Mouse (Mus musculus) v-Abl transformed pro-B cells (cell line): Measurements from ENCODE around the gene Map4k2.
"Not testable (repeated sequence)": the region's sequence is repeated elsewhere in the genome, so short reads cannot be mapped to it uniquely, and the experiment has no call there.

Experiments
- in situ Hi-C, 2 experiments: fragments of 400-800 bp; cut with MboI; formaldehyde crosslinking; loops; one replicate each; pipeline ENCODE4 v1.15.1; 2025; ENCODE audit not compliant: unreplicated experiment in 2 of 2

The Map4k2 gene

DNA sequence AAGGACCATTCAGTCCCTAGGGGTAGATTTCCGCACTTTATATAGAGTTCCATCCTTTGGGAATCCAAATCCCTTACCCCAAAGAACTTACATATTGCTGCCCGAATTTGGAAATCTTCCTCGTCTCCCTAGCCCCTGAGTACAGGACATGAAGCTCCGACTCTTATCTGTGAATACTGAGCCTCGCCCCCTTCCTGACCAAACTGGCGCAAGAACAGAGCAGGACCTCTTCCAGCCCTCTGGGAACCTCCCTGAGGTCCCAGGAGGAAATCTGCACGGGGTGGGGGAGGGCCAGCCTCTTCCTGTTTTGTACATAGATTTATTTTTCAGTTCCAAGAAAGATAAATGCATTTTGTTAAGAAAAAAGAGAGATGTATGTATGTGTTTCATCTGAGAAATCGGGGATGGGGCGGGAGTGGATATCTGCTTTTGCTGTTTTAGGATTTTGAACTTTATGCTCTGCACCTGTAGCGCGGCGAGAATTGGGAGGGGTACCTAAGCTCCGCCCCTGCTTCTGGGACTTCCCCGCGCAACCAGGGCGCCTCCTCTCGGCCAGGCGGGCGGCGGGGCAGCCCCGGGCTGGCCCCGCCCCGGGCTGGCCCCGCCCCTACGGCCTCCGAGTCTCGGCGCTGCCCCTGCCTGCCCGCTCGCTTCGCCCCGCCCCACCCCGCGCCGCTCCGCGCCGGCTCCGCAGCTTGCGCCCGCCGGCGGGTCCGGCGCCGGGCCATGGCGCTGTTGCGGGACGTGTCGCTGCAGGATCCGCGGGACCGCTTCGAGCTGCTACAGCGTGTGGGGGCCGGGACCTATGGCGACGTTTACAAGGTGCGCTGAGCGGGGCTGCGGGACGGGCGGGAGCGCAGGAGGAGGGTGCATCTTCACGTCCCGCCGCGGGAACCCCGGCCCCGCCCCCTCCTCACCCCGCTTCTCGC lies at the start of gene Map4k2:
TSS of gene Map4k2 (plus strand) at position 612 of the 929 bp plus-strand sequence.
- in situ Hi-C loops, result no loop called here

DNA sequence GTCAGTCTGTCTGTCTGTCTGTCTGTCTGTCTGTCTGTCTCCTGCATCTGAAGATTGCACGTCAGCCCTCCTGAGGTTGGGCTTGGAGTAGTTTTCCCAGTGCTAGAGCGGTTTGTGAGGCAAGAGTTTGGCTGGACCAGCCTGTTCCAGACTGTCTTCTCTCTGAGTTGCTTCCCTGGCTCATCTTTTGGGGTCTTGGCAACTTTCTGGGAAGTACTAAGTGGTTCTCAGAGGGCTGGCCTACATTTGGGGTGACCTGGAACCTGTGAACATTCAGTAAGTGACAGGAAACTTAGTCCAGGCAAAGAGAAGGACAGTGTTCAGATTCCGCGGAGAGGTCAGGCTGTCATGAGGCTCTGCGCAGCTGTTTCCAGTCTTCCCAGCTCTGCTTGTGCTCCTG lies 48.7 kb upstream of the Map4k2 start:
- in situ Hi-C loops, result no loop called here

DNA sequence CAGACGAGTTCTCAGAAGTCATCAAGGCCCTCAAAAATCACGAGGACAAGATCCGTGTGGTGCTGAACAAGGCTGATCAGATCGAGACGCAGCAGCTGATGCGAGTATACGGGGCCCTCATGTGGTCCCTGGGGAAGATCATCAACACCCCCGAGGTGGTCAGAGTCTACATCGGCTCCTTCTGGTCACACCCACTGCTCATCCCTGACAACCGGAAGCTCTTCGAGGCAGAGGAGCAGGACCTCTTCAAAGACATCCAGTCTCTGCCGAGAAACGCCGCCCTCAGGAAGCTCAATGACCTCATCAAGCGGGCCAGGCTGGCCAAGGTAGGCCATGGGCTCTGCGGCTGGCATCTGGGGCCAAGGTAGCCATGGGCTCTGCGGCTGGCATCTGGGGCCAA lies 46.6 kb upstream of the Map4k2 start:
- in situ Hi-C loops, result no loop called here

DNA sequence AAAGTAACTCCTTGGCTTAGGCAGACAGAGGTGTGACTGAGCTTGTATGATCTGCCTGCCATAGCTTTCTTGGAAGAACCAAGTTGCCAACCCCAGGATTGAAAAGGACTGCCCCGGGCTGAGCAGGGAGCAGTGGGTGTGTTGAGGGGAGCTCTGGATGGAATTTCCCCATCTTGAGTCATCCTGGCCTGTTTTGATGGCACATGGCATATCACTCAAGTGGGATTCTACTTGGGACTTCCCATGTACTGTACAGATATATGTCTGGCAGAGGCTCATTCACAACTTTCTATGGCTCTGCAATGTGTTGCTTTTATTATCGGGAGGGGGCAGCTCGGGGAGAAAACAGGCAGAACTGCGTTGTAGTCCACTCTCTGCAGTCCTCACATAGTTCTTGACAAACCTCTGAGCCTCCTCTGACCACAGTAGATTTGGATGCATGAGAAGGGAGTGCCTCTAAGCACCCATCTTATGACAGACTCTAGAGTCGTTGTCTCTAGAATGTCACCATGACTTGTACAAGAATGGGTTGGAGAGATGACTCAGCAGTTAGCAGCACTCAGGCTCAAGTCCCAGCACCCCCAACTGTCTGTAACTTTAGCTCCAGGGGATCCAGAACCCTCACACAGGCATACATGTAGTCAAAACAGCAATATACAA lies 44.3 kb upstream of the Map4k2 start:
- in situ Hi-C loops, result no loop called here

DNA sequence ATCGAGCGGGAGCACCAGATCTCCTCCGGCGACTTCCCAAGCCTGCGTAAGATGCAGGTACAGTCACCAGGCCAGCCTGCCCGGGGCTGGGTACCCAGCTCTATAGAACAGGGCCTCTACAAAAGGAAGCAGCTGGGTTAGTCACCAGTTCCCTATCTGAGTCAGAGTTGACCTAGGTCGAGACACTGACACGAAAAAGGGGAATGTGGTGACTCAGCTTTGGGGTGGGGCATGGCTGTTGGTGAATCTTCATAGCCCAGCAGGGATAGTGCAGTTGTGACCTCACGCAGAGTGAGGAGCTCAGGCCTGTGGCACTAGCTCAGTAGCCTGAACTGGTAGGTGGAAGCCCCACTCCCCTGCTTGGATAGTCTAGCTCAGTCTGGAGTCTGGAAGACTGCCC lies 43.3 kb upstream of the Map4k2 start:
- in situ Hi-C loops, result no loop called here

DNA sequence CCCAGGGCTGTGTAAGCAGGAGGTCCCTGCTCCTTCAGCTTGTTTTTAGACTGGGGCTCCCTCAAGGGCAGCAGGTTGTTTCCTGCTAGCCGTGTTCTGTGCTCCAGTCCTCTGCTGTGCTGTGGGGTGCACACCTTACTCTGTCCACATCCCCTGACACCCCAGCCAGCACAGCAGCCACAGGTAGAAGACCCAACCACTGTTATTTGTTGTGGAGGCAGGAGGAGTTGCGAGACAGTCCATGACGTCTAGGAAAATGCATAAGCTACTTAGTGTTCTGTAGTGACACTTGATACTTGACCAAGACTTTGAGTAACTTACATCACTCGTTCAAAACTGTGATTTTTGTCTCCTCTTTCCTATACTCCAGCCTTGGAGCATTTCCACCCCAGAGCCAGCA lies 41.9 kb upstream of the Map4k2 start:
- in situ Hi-C loops, result no loop called here

DNA sequence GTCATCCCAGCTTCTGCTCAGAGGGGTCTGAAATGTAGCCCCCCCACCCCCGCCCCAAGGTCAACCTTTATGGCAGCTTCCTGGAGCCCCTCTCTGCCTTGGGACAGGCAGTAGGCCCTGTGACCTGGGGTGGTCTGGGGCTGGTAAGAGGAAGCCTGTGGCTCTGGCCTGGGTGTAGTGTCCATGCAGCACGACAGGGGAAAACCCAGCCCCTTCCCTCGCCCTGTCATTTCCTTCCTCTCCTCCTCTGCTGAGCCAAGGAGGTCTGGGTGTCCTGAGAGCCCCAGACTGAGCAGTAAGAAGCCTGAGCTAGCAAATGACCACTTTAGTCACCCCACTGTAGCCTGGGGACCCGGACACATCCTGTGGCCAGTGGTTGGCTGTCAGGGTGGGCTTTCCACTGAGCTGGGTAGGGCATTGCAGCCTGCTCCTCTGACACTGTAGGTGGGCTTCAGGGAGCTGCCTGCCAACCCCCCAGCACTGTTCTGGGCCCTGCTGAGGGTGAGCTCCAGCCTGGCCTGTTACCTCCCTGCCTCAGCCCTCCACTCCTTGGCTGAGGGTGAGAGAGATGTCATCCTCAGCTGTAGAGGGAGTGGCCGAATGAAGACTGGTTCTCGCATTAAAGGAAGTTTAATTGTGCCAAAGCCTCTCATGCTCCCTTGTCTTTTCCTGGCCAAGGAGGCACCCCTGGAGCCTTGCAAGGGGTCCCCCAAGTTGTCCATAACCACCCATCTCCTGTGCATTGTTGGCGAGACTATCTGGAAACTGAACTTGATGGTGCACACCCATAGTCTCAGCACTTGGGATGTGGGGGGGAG lies 41.3 kb upstream of the Map4k2 start:
- in situ Hi-C loops, result no loop called here

DNA sequence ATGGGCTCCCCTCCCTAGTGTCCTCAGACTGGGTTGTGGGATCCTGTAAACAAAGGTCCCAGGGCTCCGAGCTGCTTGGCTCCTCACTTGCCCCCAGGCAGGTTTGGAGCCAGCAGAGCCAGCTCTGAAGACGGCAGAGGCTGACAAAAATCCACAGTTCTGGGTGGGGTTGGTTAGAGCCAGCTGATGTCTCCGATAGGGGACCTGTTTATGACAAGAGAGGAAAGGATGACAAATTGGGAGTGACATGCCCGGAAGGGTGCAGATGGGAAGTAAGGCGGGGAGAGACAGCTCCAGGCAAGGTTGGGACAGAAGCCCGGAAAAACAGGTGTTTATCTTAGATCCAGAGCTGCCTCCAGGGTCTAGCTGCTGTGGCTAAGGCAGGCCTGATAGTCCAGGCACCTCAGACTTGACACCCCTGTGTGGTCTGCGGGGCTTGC lies 40.5 kb upstream of the Map4k2 start:
- in situ Hi-C loops, result no loop called here

DNA sequence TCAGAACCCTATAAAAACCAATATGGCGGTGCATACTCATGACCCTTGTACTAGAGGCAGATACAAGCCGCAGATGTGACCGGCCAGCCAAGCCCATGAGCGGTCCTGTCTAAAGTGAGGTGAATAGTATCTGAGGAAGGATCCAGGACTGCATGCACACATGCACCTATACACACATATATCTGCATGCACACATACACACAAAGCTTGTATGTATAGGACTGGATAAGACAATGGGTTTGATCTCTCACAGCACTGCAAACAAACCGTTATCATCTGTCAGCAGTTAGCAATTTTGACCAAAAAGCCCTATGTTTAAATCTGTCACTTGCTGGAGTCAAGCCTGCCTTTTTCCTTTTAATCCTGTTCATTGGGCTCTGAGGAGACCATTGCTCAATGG lies 38.8 kb upstream of the Map4k2 start:
- in situ Hi-C loops, result no loop called here

DNA sequence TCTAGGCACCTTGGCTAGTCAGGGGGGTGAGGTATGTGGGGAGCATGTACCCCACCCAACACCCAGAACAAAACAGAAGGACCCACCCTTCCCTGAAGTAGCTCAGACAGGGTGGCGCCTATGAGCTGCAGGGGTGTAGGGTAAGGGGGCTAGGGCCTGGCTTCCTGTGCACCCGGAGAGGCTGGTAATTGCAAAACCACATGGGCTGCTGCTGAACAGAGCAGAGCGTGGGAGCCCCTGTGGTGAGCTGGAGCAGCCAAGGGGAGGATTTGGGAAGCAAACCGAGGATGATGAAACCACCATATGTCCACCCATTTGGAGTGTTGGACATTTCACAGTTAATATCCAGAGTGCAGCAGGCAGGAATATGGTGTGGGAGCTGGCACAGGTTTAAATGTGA lies 38.4 kb upstream of the Map4k2 start:
- in situ Hi-C loops, result no loop called here

DNA sequence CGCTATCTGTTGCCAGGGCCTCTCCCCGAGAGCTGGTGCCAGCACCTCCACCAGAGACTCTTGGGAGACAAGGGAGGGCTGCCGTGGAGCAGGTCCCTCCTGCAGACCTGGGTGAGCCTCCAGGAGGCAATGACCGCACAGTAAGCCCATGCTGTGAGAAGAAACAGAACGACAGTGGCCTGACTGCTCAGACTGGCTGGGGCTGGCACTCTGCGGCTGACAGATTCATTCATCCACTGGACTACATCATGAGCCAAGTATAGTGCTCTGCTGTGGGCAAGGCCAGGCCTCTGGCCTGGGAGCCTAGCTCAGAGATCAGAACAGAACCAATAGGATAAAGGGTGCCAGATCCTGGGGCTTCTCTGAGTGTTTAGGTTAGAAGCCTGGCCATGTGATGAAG lies 37.1 kb upstream of the Map4k2 start:
- in situ Hi-C loops, result no loop called here

DNA sequence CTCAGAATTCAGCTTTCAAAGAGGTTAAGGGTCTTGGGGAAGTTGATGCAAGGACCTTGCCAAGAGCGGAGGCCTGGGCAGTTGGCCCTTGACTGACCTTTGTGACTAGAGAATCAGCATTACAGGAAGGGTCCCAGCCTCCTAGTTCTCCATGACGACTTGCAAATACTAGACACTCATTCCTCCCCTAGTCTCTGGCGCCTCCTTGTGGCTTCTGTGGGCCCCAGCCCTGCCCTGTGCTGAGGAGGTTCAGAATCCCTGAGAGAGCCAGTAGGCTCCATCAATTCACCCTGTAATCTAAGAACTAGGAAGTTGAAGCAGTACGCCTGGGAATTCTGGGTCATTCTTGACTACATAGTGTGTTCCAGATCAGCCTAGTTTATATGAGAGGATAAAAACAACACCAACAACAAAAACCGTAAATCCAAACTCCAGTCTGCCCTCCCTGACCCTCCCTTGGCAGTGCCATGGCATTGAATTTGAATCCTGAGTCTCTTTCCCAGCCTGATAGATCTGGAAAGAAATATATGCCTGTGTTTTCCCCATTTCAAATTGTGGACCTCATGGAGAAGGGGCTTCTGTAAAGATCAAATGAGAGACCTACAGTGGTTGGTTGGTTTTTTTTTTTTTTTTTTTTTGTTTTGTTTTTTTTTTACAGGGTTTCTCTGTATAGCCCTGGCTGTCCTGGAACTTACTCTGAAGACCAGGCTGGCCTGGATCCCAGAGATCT lies 36.0 kb upstream of the Map4k2 start:
- in situ Hi-C loops, result loop anchor here (5.0 kb wide), 2 partner anchors 33 to 43 kb away; no protein-coding TSS in a partner anchor

DNA sequence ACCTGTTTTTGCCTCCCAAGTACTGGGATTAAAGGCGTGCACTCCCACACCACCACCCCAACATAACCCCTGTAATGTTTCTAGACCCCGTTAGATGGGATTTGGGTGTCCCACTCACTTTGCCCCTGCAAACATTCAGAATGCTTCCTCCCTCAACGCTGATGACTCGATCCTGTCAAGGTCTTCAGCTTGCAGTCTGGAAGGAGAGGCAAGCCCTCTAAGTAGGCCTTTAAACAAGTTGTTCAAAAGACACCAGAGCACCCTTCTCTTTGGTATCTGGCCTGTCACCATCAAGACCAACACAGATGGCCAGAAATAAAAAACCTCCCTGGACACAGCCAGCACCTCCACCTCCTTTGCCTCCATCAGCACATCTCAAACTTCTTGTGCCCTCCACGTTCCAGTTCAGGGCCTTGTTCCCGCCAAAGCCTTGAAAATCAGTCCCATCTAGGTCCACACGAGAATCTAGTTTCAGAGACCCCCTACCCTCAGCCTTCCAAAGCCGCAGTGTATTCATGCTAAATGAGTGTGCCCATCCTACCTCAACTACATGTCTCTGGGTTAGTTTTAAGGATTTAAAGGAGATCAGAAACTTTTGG lies 35.3 kb upstream of the Map4k2 start:
- in situ Hi-C loops, result loop anchor here (5.0 kb wide), 2 partner anchors 33 to 43 kb away; no protein-coding TSS in a partner anchor

DNA sequence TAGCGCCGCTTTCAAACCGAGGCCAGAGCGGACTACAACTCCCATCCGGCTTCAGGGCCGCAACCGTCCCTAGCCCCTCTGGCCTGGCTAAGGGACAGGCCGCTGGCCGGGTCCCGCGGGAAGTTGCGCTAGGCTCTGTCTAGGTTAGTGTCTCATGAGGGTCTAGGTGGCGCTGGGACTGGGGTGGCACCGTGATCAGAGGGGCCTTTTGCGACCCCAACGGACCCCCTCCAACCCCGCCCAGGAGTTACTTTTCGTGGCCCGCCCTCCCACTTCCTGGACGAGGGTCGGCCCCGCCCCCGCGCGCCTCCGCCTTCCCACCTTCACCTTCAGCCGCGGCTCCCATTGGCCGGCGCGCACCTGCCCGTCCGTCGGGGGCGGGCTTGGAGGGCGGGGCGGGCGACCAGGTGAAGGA lies 34.8 kb upstream of the Map4k2 start, which contains the start of gene Cdc42bpg:
TSS of gene Cdc42bpg (plus strand) at position 320 of the 415 bp plus-strand sequence.
- in situ Hi-C loops, result loop anchor here (5.0 kb wide), 2 partner anchors 34 to 44 kb away; no protein-coding TSS in a partner anchor

DNA sequence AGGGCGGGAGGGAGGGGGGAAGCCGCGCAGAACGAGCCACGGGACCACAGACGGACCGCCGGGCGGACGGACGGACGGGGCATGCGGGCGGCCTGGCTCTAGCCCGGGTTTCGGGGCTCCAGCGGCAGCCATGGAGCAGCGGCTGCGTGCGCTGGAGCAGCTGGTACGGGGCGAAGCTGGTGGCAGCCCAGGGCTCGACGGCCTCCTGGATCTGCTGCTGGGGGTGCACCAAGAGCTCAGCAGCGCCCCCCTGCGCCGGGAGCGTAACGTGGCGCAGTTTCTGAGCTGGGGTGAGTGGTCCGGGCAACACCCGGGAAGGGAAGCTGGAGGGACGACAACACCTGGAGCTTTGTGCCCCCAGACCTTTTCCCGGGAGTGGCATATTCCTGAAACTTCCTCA lies 34.3 kb upstream of the Map4k2 start:
- in situ Hi-C loops, result loop anchor here (5.0 kb wide), 2 partner anchors 34 to 44 kb away; no protein-coding TSS in a partner anchor

DNA sequence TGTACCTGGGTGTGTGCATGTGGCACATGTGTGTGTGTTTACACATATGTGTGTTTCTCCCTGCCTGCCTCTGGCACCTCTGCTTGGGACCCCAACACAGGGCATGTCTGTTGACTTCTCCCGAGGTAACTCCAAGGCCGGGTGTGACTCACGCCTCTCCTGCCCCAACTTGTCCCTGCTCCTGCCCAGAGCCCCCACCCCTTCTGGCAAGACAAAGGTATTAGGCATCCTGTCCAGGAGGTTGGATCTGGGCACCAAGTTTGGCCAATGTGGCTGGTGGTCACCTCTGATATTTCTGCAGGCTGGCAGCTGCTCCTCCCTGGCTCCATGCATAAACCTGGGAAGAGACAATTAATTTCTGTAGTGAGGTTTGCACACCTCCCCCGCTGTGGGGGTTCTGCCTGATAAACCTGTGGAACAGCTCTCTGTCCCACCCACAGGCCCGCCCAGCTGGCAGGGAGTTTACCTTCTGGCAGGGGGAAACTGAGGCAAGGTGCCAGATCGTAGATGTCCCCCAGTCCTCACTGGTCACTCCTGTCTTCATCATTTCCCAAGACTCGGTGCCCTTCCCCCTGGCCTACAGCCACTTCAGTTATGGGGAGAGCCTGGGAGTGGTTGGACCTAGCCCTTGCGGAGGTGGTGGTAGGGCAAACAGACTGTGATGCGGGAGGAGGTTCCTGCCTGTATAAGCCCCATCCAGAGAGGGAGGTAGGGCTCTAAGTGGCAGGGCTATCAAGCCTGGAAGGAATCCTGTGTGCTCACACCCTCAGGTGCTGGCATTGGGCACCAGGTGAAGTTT lies 33.0 kb upstream of the Map4k2 start:
- in situ Hi-C loops, result loop anchor here (5.0 kb wide), 2 partner anchors 36 to 46 kb away; no protein-coding TSS in a partner anchor

DNA sequence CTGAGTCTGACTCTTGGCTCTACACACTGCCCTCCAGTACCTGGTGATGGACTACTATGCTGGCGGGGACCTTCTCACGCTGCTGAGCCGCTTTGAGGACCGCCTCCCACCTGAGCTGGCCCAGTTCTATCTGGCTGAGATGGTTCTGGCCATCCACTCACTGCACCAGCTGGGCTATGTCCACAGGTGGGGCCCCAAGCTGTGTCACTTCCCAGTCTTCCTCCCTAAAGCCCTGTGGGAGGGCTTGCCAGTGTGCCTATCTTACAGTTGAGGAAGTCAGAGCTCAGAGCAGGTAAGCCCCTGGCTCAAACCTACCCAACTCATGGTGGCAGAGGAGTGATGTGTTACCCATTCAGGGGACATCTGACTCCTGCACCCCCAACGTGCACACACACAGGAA lies 30.8 kb upstream of the Map4k2 start:
- in situ Hi-C loops, result no loop called here

DNA sequence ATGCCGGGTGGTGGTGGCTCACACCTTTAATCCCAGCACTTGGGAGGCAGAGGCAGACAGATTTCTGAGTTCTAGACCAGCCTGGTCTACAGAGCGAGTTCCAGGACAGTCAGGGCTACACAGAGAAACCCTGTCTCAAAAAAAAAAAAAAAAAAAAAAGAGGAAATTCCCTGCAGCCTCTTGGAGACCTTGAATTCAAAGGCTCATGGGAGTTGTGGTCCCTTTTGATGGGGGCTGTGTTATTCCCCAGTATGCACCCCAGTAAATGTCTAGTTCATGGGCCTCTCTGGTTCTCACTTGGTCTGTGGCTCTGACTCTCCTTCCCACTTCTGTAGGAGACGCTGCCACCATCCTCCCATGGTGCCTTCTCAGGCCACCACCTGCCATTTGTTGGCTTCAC lies 29.2 kb upstream of the Map4k2 start:
- in situ Hi-C loops, result not testable (repeated sequence)

DNA sequence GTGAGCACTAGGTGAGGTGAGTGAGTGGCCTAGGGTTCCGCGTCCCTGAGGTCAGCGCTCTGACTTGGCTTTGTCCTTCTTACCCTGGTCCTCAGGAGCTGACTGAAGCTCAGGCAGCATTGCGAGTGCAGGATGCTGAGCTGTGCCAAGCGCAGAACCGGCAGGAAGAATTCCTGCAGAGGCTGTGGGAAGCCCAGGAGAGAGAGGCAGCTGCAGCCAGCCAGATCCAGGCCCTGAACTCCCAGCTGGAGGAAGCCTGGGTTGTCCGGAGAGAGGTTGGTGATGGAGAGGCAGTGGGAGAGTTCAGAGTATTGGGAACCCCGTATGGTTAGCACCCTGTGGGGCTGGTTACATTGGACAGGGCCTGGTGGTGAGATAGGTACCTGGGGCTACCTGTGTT lies 27.1 kb upstream of the Map4k2 start:
- in situ Hi-C loops, result no loop called here
